12 mouse cellular contexts compared by ENCODE assay signal in the genomic region with DNA sequence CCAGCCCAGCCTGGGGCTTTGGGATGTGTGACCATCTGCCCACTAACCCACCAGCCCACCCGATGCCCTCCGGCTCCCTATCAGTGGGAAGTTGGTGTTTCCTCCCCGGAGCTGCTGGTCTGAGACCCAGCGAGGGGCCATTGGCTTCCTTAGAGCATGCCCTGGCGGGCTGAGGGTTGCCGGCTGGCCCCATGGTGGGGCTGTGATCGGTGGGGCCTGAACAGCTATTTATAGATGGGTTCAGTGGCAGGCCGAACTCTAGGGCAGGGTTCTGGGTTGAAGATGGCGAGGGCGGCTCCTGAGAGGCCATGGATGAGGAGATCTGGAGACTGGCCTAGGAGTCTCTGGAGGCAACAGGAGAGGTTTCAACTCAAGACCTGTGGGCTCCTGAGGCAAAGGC. TPM values are rescaled to one million over a fixed set of nuclear protein-coding genes. Genes with fewer than 3 reads are reported as not detected.
DNase-seq lines count a peak whose midpoint lies in the region; ATAC-seq and TF ChIP-seq lines count a peak whose summit lies in the region.
"Had no signal": no experiment of that assay in that cellular context is flagged by ENCODE, and none has a peak within 500 bp of the region (broad histone marks: within the 10 kb centered on the region; RNA-seq: fewer than 3 reads in every experiment).

No protein-coding gene starts in this region.

- dilution Hi-C loops in CH12.LX (cut with MboI; ENCODE audit: extremely low pct_ligation_motif_present, extremely low pct_unique_long_range_greater_than_20kb, low sequenced_read_pairs): no loop called here

- in situ Hi-C loops in CH12.LX (cut with MboI; ENCODE audit: low pct_ligation_motif_present, low pct_unique_long_range_greater_than_20kb, low sequenced_read_pairs): loop anchor here (5.0 kb wide), 1 partner anchor 35 kb away; no protein-coding TSS in a partner anchor

- TF ChIP-seq RAD21 in CH12.LX (IDR thresholded peaks at IDR 0.05; ENCODE audit: low read depth, low read length): no peak

- peak overlapping the region; percentile 93 for H3K9ac ChIP-seq in CH12.LX (ENCODE audit: insufficient read depth, low read depth)
- H3K9ac ChIP-seq: embryonic facial prominence, embryonic 15.5 days; lung, embryonic 15.5 days had no signal

- no peaks in the 10 kb centered on the region for H3K27me3 ChIP-seq in kidney, adult 2 months (replicated peaks; ENCODE audit: control insufficient read depth, insufficient read depth, low read length)
- H3K27me3 ChIP-seq in CH12.LX (replicated peaks): no peaks in the 10 kb centered on the region
- H3K27me3 ChIP-seq: embryonic facial prominence, embryonic 15.5 days; lung, embryonic 15.5 days had no signal

- no peaks in the 10 kb centered on the region for H3K36me3 ChIP-seq in kidney, adult 2 months (ENCODE audit: control insufficient read depth, insufficient read depth, low read length)
- peaks cover 17 to 37% of the 10 kb centered on the region in 2 experiments for H3K36me3 ChIP-seq in CH12.LX (replicated peaks in 1 of 2; ENCODE audit: control insufficient read depth in 1 of 2, insufficient read depth in 1 of 2, low read length in 1 of 2)
- H3K36me3 ChIP-seq: embryonic facial prominence, embryonic 15.5 days; lung, embryonic 15.5 days had no signal

- no peaks in the 10 kb centered on the region for H3K4me1 ChIP-seq in kidney, adult 2 months (ENCODE audit: control insufficient read depth, insufficient read depth, low read length)
- H3K4me1 ChIP-seq in CH12.LX (ENCODE audit: control insufficient read depth in 1 of 2, insufficient read depth in 2 of 2): peaks cover 13 to 64% of the 10 kb centered on the region in 2 experiments
- peaks cover 26% of the 10 kb centered on the region for H3K4me1 ChIP-seq in bone marrow macrophage, adult 2 months (ENCODE audit: control insufficient read depth, insufficient read depth, low read length)
- H3K4me1 ChIP-seq: embryonic facial prominence, embryonic 15.5 days; lung, embryonic 15.5 days had no signal

- H3K4me2 ChIP-seq in CH12.LX (ENCODE audit: insufficient read depth, low read depth, poor library complexity, severe bottlenecking): peak overlapping the region; percentile 89
- H3K4me2 ChIP-seq: embryonic facial prominence, embryonic 15.5 days; lung, embryonic 15.5 days had no signal

- ATAC-seq in megakaryocyte, adult 5-6 weeks (ENCODE audit: poor library complexity, severe bottlenecking): peak; percentile 5

- H3K4me3 ChIP-seq in kidney, adult 2 months (ENCODE audit: insufficient read depth, low read depth, low read length): peak overlapping the region; percentile 19; the same call in 1 of the 2 replicates
- peak overlapping the region; percentile 88 to 94 (median 91) for H3K4me3 ChIP-seq in CH12.LX (replicated peaks in 1 of 3; ENCODE audit: low read depth in 2 of 3, low read length in 2 of 3, poor library complexity in 1 of 3)
- H3K4me3 ChIP-seq in bone marrow macrophage, adult 2 months (ENCODE audit: insufficient read depth, low read length): peak overlapping the region; percentile 98
- H3K4me3 ChIP-seq: embryonic facial prominence, embryonic 15.5 days; lung, embryonic 15.5 days had no signal

- no peaks in the 10 kb centered on the region for H3K9me3 ChIP-seq in CH12.LX (replicated peaks; ENCODE audit: low read length)
- H3K9me3 ChIP-seq: embryonic facial prominence, embryonic 15.5 days; lung, embryonic 15.5 days had no signal

- TF ChIP-seq EP300 in CH12.LX (IDR thresholded peaks at IDR 0.05; ENCODE audit: low read length): no peak

- DNase-seq in kidney, adult 2 months: no peak
- no peak for DNase-seq in kidney, adult 9 months
- DNase-seq in CH12.LX (ENCODE audit: extremely low read depth): no peak
- DNase-seq in urinary bladder, postnatal 36 days (ENCODE audit: low spot score in 2 of 2): no peak
- DNase-seq in right cerebral cortex, postnatal 10 days (ENCODE audit: low spot score in 2 of 2): no peak
- DNase-seq: cerebellum, adult 11 months; kidney, adult 18-20 months; right cerebral cortex, adult 18-20 months had no signal

- no peak overlapping the region for H3K27ac ChIP-seq in kidney, adult 2 months (ENCODE audit: insufficient read depth, low read depth, low read length)
- H3K27ac ChIP-seq in CH12.LX (ENCODE audit: insufficient read depth, low read depth): peak overlapping the region; percentile 79
- H3K27ac ChIP-seq in bone marrow macrophage, adult 2 months (ENCODE audit: insufficient read depth, low read depth, low read length): peak overlapping the region; percentile 92
- H3K27ac ChIP-seq: embryonic facial prominence, embryonic 15.5 days; lung, embryonic 15.5 days had no signal

- H3K79me2 ChIP-seq in CH12.LX (replicated peaks; ENCODE audit: control insufficient read depth, extremely low read depth, insufficient read depth, poor library complexity, severe bottlenecking): peaks cover 25% of the 10 kb centered on the region

- 79% methylated on average over 10 of the region's 10 CpGs for WGBS in kidney, adult 2 months

- TF ChIP-seq CTCF in kidney, adult 2 months (conservative IDR thresholded peaks at IDR 0.05; ENCODE audit: insufficient read depth, insufficient read length, low read depth, low read length): no peak
- no peak for TF ChIP-seq CTCF in CH12.LX (conservative IDR thresholded peaks at IDR 0.05 in 1 of 2, IDR thresholded peaks at IDR 0.05 in 1 of 2; ENCODE audit: low read depth in 2 of 2, low read length in 2 of 2)
- TF ChIP-seq CTCF in bone marrow macrophage, adult 2 months (IDR thresholded peaks at IDR 0.05; ENCODE audit: low read depth, low read length): no peak

- no peak for TF ChIP-seq POLR2A in kidney, adult 2 months (IDR thresholded peaks at IDR 0.05; ENCODE audit: low read depth, low read length)
- no peak for TF ChIP-seq POLR2A in CH12.LX (IDR thresholded peaks at IDR 0.05; ENCODE audit: low read depth, low read length)
- no peak; the same call in 1 of the 2 replicates for TF ChIP-seq POLR2A in bone marrow macrophage, adult 2 months (IDR thresholded peaks at IDR 0.05; ENCODE audit: borderline replicate concordance, low read depth, low read length)

TF ChIP-seq in CH12.LX, 34 proteins besides CTCF, POLR2A, EP300 and RAD21:
- no peak for TF ChIP-seq ETS1 (conservative IDR thresholded peaks at IDR 0.05; ENCODE audit: low read depth, low read length)
- TF ChIP-seq MEF2A (IDR thresholded peaks at IDR 0.05; ENCODE audit: borderline replicate concordance, low read depth, low read length): peak; percentile 74
- TF ChIP-seq CHD2 (IDR thresholded peaks at IDR 0.05; ENCODE audit: low read length): no peak
- no peak for TF ChIP-seq E2F4 (IDR thresholded peaks at IDR 0.05; ENCODE audit: insufficient replicate concordance, low read depth, low read length)
- TF ChIP-seq UBTF (IDR thresholded peaks at IDR 0.05; ENCODE audit: low read depth, low read length): peak; percentile 76; the same call in 1 of the 2 replicates

RNA-seq across cellular contexts. Expression of a gene that starts 14.8 kb away (rescaled TPM):
- polyA plus RNA-seq in kidney, adult 2 months (2012; rRNA removed): 12.9 and 17.4 TPM in 2 replicates
- 22.7 and 24.7 TPM in 2 replicates for total RNA-seq in CH12.LX (2012; rRNA removed)
- total RNA-seq in CH12.LX (2014; rRNA removed): 29.7 and 42.6 TPM in 2 replicates
- polyA plus RNA-seq in CH12.LX (2012; ENCODE audit: insufficient read length, low read depth): 35.2 and 45.7 TPM in 2 replicates
- 464 and 487 TPM in 2 replicates for polyA plus RNA-seq in bone marrow macrophage, adult 2 months (2012; ENCODE audit: insufficient read depth, insufficient read length, missing spikeins)
- 348 and 384 TPM in 2 replicates for total RNA-seq in megakaryocyte, adult 5-6 weeks (2015)
- 253 and 295 TPM in 2 replicates for total RNA-seq in megakaryocyte, adult 5-6 weeks (2017)

RNA-seq across cellular contexts. Expression of a gene that starts 20.9 kb away (rescaled TPM):
- polyA plus RNA-seq in kidney, adult 2 months (2012; rRNA removed): 0.14 and 0.24 TPM in 2 replicates
- total RNA-seq in CH12.LX (2012; rRNA removed) (0.04 TPM in 2 replicates), CH12.LX (2014; rRNA removed) (0.07 and 0.15 TPM in 2 replicates)
- polyA plus RNA-seq in CH12.LX (2012; ENCODE audit: insufficient read length, low read depth): 0.27 TPM in 2 replicates
- polyA plus RNA-seq in bone marrow macrophage, adult 2 months (2012; ENCODE audit: insufficient read depth, insufficient read length, missing spikeins): 0.19 TPM in 1 of 2 replicates, not detected in the other
- total RNA-seq in megakaryocyte, adult 5-6 weeks (2015): 0.18 and 0.27 TPM in 2 replicates
- total RNA-seq in megakaryocyte, adult 5-6 weeks (2017): 0.08 and 0.44 TPM in 2 replicates

RNA-seq across cellular contexts. Expression of a gene that starts 26.8 kb away (rescaled TPM):
- polyA plus RNA-seq in kidney, adult 2 months (2012; rRNA removed): 87.2 and 103 TPM in 2 replicates
- total RNA-seq in CH12.LX (2012; rRNA removed) (7.5 and 8.4 TPM in 2 replicates), CH12.LX (2014; rRNA removed) (3.5 and 4.3 TPM in 2 replicates)
- polyA plus RNA-seq in CH12.LX (2012; ENCODE audit: insufficient read length, low read depth): 7.2 and 8.1 TPM in 2 replicates
- polyA plus RNA-seq in bone marrow macrophage, adult 2 months (2012; ENCODE audit: insufficient read depth, insufficient read length, missing spikeins): 47.0 and 55.1 TPM in 2 replicates
- total RNA-seq in megakaryocyte, adult 5-6 weeks (2015): 8.4 and 15.6 TPM in 2 replicates
- total RNA-seq in megakaryocyte, adult 5-6 weeks (2017): 6.5 and 10.9 TPM in 2 replicates

RNA-seq across cellular contexts. Expression of a gene that starts 43.2 kb away (rescaled TPM):
- polyA plus RNA-seq in kidney, adult 2 months (2012; rRNA removed): 114 and 127 TPM in 2 replicates
- total RNA-seq in CH12.LX (2012; rRNA removed) (214 and 283 TPM in 2 replicates), CH12.LX (2014; rRNA removed) (242 and 257 TPM in 2 replicates)
- 284 and 353 TPM in 2 replicates for polyA plus RNA-seq in CH12.LX (2012; ENCODE audit: insufficient read length, low read depth)
- polyA plus RNA-seq in bone marrow macrophage, adult 2 months (2012; ENCODE audit: insufficient read depth, insufficient read length, missing spikeins): 103 and 124 TPM in 2 replicates
- 65.1 and 69.7 TPM in 2 replicates for total RNA-seq in megakaryocyte, adult 5-6 weeks (2015)
- total RNA-seq in megakaryocyte, adult 5-6 weeks (2017): 226 TPM in 2 replicates

Comparison
In these comparisons a context has a peak if more than half of its experiments do, and no peak if none do; other contexts are left out.
1. H3K4me3 ChIP-seq: peak in every context shown above with its lines; median percentile 98 in bone marrow macrophage, adult 2 months; 91 in CH12.LX; 19 in kidney, adult 2 months.